Comparison of ENCODE assay signal across 19 mouse cellular contexts in the genomic region with DNA sequence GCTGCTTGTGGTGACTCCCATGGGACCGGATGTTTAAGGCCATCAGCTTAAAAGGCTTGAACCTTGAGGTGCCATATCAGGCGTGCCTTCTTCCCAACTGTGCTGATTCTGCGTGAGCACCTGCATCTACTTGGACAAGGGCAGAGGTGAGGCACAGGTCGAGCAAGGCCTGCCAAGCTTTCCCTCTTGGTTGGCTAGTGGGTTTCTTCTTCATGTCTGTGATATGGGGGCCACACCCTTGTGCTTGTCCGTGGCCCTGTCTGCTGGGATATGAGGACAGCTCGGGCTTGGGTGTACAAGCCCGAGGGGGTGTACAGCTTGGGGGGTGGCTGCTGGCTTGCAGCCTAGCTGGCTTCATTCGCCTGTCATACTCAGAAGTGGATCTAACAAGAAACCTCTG. TPM values are rescaled to one million over a fixed set of nuclear protein-coding genes. Genes with fewer than 3 reads are reported as not detected.
DNase-seq lines count a peak whose midpoint lies in the region; ATAC-seq and TF ChIP-seq lines count a peak whose summit lies in the region.
"Had no signal": no experiment of that assay in that cellular context is flagged by ENCODE, and none has a peak within 500 bp of the region (broad histone marks: within the 10 kb centered on the region; RNA-seq: fewer than 3 reads in every experiment).

No protein-coding gene starts in this region.

- 71% methylated on average over 8 of the region's 8 CpGs for WGBS in embryonic facial prominence, embryonic 13.5 days
- WGBS in embryonic facial prominence, embryonic 10.5 days = 90% methylated on average over 8 of the region's 8 CpGs
- 89% methylated on average over 8 of the region's 8 CpGs for WGBS in hindbrain, embryonic 12.5 days
- 92% methylated on average over 8 of the region's 8 CpGs for WGBS in hindbrain, embryonic 14.5 days
- 77% methylated on average over 8 of the region's 8 CpGs for WGBS in lung, embryonic 15.5 days
- 69% methylated on average over 8 of the region's 8 CpGs for WGBS in stomach, postnatal 0 days

- no peaks in the 10 kb centered on the region for H3K36me3 ChIP-seq in embryonic facial prominence, embryonic 13.5 days
- no peaks in the 10 kb centered on the region for H3K36me3 ChIP-seq in embryonic facial prominence, embryonic 10.5 days (replicated peaks)
- no peaks in the 10 kb centered on the region for H3K36me3 ChIP-seq in hindbrain, embryonic 12.5 days
- H3K36me3 ChIP-seq in hindbrain, embryonic 14.5 days (replicated peaks; ENCODE audit: control insufficient read depth, insufficient read depth) = peaks cover 3% of the 10 kb centered on the region; the same call in 1 of the 2 replicates
- no peaks in the 10 kb centered on the region for H3K36me3 ChIP-seq in lung, embryonic 15.5 days
- H3K36me3 ChIP-seq in stomach, postnatal 0 days (ENCODE audit: control insufficient read depth, insufficient read depth, low read length) = no peaks in the 10 kb centered on the region
- H3K36me3 ChIP-seq: heart, embryonic 13.5 days; liver, embryonic 12.5 days had no signal

- 0 out of 2 replicates have a peak overlapping the region, but pooled peaks have one; percentile 18 for H3K27ac ChIP-seq in embryonic facial prominence, embryonic 13.5 days
- no peak overlapping the region for H3K27ac ChIP-seq in embryonic facial prominence, embryonic 10.5 days (replicated peaks)
- 0 out of 2 replicates have a peak overlapping the region, but pooled peaks have one; percentile 35 for H3K27ac ChIP-seq in hindbrain, embryonic 12.5 days
- H3K27ac ChIP-seq in hindbrain, embryonic 14.5 days = no peak overlapping the region
- peak overlapping the region; percentile 74; the same call in 1 of the 2 replicates for H3K27ac ChIP-seq in lung, embryonic 15.5 days
- 0 out of 2 replicates have a peak overlapping the region, but pooled peaks have one; percentile 24 for H3K27ac ChIP-seq in stomach, postnatal 0 days (replicated peaks)
- H3K27ac ChIP-seq: liver, embryonic 12.5 days had no signal

- no peak overlapping the region for H3K4me3 ChIP-seq in embryonic facial prominence, embryonic 13.5 days
- H3K4me3 ChIP-seq in embryonic facial prominence, embryonic 10.5 days = no peak overlapping the region
- H3K4me3 ChIP-seq in hindbrain, embryonic 12.5 days = no peak overlapping the region
- H3K4me3 ChIP-seq in hindbrain, embryonic 14.5 days (replicated peaks; ENCODE audit: low read length) = no peak overlapping the region
- no peak overlapping the region for H3K4me3 ChIP-seq in lung, embryonic 15.5 days
- H3K4me3 ChIP-seq in stomach, postnatal 0 days (ENCODE audit: low read depth, low read length) = no peak overlapping the region
- H3K4me3 ChIP-seq: heart, embryonic 13.5 days; liver, embryonic 12.5 days; myocyte had no signal

- no peak for DNase-seq in embryonic facial prominence, embryonic 10.5 days (ENCODE audit: low spot score)
- DNase-seq in hindbrain, embryonic 14.5 days (ENCODE audit: low spot score) = no peak
- DNase-seq in lung, adult 18-20 months = no peak
- DNase-seq in stomach, postnatal 0 days (ENCODE audit: low spot score) = no peak
- DNase-seq: cerebellum, adult 18-20 months; forebrain, postnatal 0 days; kidney, postnatal 25 days; layer of hippocampus, adult 9-11 months; lung, embryonic 14.5 days; midbrain, embryonic 14.5 days; right cerebral cortex, postnatal 14 days; spleen, adult 18-20 months; thymus, postnatal 36 days had no signal

- H3K9me3 ChIP-seq in embryonic facial prominence, embryonic 13.5 days = no peaks in the 10 kb centered on the region
- no peaks in the 10 kb centered on the region for H3K9me3 ChIP-seq in embryonic facial prominence, embryonic 10.5 days
- H3K9me3 ChIP-seq in hindbrain, embryonic 12.5 days (replicated peaks) = 0 out of 2 replicates have a peak, but pooled peaks cover 3% of the 10 kb centered on the region
- no peaks in the 10 kb centered on the region for H3K9me3 ChIP-seq in hindbrain, embryonic 14.5 days (ENCODE audit: control insufficient read depth, low read length)
- H3K9me3 ChIP-seq in lung, embryonic 15.5 days = no peaks in the 10 kb centered on the region
- no peaks in the 10 kb centered on the region for H3K9me3 ChIP-seq in stomach, postnatal 0 days (ENCODE audit: control insufficient read depth, low read length)
- H3K9me3 ChIP-seq: heart, embryonic 13.5 days; liver, embryonic 12.5 days had no signal

- ATAC-seq in embryonic facial prominence, embryonic 13.5 days (ENCODE audit: insufficient number of reproducible peaks, insufficient read depth, low FRiP score, low TSS enrichment, low read depth) = no peak
- no peak for ATAC-seq in hindbrain, embryonic 12.5 days (ENCODE audit: low FRiP score)
- no peak for ATAC-seq in hindbrain, embryonic 14.5 days (ENCODE audit: low FRiP score)
- no peak for ATAC-seq in lung, embryonic 15.5 days (ENCODE audit: borderline replicate concordance, extremely low read depth, low FRiP score, low TSS enrichment)
- ATAC-seq in stomach, postnatal 0 days (ENCODE audit: low FRiP score, low TSS enrichment) = no peak
- ATAC-seq: forebrain, postnatal 0 days; liver, embryonic 12.5 days had no signal

- no peak for TF ChIP-seq EP300 in stomach, postnatal 0 days (optimal IDR thresholded peaks at IDR 0.05)

- no peak overlapping the region for H3K9ac ChIP-seq in embryonic facial prominence, embryonic 13.5 days
- H3K9ac ChIP-seq in hindbrain, embryonic 12.5 days = no peak overlapping the region
- H3K9ac ChIP-seq in hindbrain, embryonic 14.5 days = no peak overlapping the region
- H3K9ac ChIP-seq in lung, embryonic 15.5 days = no peak overlapping the region
- no peak overlapping the region for H3K9ac ChIP-seq in stomach, postnatal 0 days (ENCODE audit: low read length)
- H3K9ac ChIP-seq: forebrain, postnatal 0 days; heart, embryonic 13.5 days; liver, embryonic 12.5 days; lung, embryonic 14.5 days had no signal

- no peak for TF ChIP-seq CTCF in stomach, postnatal 0 days (IDR thresholded peaks at IDR 0.05; ENCODE audit: low read depth)

- H3K27me3 ChIP-seq in embryonic facial prominence, embryonic 13.5 days = no peaks in the 10 kb centered on the region
- H3K27me3 ChIP-seq in embryonic facial prominence, embryonic 10.5 days (replicated peaks; ENCODE audit: low read depth, poor library complexity, severe bottlenecking) = no peaks in the 10 kb centered on the region
- no peaks in the 10 kb centered on the region for H3K27me3 ChIP-seq in hindbrain, embryonic 12.5 days
- H3K27me3 ChIP-seq in hindbrain, embryonic 14.5 days (ENCODE audit: control insufficient read depth, insufficient read depth, low read length) = no peaks in the 10 kb centered on the region
- H3K27me3 ChIP-seq in lung, embryonic 15.5 days = no peaks in the 10 kb centered on the region
- H3K27me3 ChIP-seq in stomach, postnatal 0 days (ENCODE audit: control insufficient read depth, insufficient read depth, low read length) = no peaks in the 10 kb centered on the region

- no peak overlapping the region for H3K4me2 ChIP-seq in embryonic facial prominence, embryonic 13.5 days
- no peak overlapping the region for H3K4me2 ChIP-seq in hindbrain, embryonic 12.5 days (replicated peaks)
- H3K4me2 ChIP-seq in hindbrain, embryonic 14.5 days (replicated peaks) = no peak overlapping the region
- no peak overlapping the region for H3K4me2 ChIP-seq in lung, embryonic 15.5 days
- no peak overlapping the region for H3K4me2 ChIP-seq in stomach, postnatal 0 days (replicated peaks; ENCODE audit: low read depth)
- H3K4me2 ChIP-seq: heart, embryonic 13.5 days; liver, embryonic 12.5 days; lung, embryonic 14.5 days had no signal

- H3K4me1 ChIP-seq in embryonic facial prominence, embryonic 13.5 days = peaks cover 29% of the 10 kb centered on the region
- H3K4me1 ChIP-seq in embryonic facial prominence, embryonic 10.5 days = peaks cover 20% of the 10 kb centered on the region
- H3K4me1 ChIP-seq in hindbrain, embryonic 12.5 days = peaks cover 23% of the 10 kb centered on the region; the same call in 1 of the 2 replicates
- H3K4me1 ChIP-seq in hindbrain, embryonic 14.5 days (replicated peaks; ENCODE audit: control insufficient read depth, insufficient read depth, low read length) = no peaks in the 10 kb centered on the region; the same call in 1 of the 2 replicates
- H3K4me1 ChIP-seq in lung, embryonic 15.5 days = peaks cover 23% of the 10 kb centered on the region
- H3K4me1 ChIP-seq in stomach, postnatal 0 days (replicated peaks; ENCODE audit: control insufficient read depth, insufficient read depth) = no peaks in the 10 kb centered on the region
- H3K4me1 ChIP-seq: liver, embryonic 12.5 days had no signal

RNA-seq across cellular contexts. Expression of a gene that starts 51.4 kb away (rescaled TPM):
- 13.1 and 16.1 TPM in 2 replicates for polyA plus RNA-seq in embryonic facial prominence, embryonic 13.5 days (2015; fragmentation: Nextera tagmentation; extraction: Ambion mirVana)
- 15.8 and 17.4 TPM in 2 replicates for polyA plus RNA-seq in embryonic facial prominence, embryonic 10.5 days (2016; fragmentation: Nextera tagmentation; extraction: Ambion mirVana)
- 98.3 TPM in 2 replicates for polyA plus RNA-seq in hindbrain, embryonic 12.5 days (2016; fragmentation: Nextera tagmentation; extraction: Ambion mirVana)
- 158 and 173 TPM in 2 replicates for polyA plus RNA-seq in hindbrain, embryonic 14.5 days (2014; fragmentation: Nextera tagmentation; extraction: Ambion mirVana)
- polyA plus RNA-seq in lung, embryonic 15.5 days (2015; fragmentation: Nextera tagmentation; extraction: Ambion mirVana) = 11.5 and 12.0 TPM in 2 replicates
- 9.6 TPM in 2 replicates for polyA plus RNA-seq in stomach, postnatal 0 days (2015; fragmentation: Nextera tagmentation; extraction: Ambion mirVana)

Comparison
In these comparisons a context has a peak if more than half of its experiments do, and no peak if none do; other contexts are left out.
1. H3K27ac ChIP-seq: peak in embryonic facial prominence, embryonic 13.5 days (single experiment), hindbrain, embryonic 12.5 days (single experiment), lung, embryonic 15.5 days (single experiment) and stomach, postnatal 0 days (single experiment); none in embryonic facial prominence, embryonic 10.5 days (single experiment) and hindbrain, embryonic 14.5 days (single experiment).